Mouse (Mus musculus): ENCODE results near the gene Castor2. TPM values are rescaled to one million over a fixed set of nuclear protein-coding genes. Genes with fewer than 3 reads are reported as not detected.

Gene Castor2
- polyA plus RNA-seq, 1 experiment from 2014 or later: 3.4 TPM

DNA sequence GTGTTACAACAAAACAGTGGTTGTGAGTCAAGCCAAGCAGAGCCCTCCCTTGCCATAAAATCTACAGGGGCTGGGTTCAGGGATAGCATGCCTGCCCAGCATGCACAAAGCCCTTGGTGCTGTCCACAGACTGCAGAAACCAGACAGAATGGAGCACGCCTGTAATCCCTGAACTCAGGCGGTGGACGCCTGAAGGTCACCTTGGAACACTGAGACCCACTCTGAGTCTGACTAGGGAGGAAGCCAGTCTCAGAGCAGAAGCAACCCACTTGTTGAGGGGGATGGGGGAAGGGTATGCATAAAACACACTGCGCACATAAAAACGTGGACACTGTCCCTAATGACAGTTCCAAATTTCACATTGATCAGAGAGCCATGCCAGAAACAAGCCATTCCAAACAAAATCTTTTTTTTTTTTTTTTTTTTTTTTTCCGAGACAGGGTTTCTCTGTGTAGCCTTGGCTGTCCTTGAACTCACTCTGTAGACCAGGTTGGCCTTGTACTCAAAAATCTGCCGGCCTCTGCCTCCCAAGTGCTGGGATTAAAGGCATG, 56.5 kb downstream of the Castor2 start:
- no peak for DNase-seq (ENCODE audit: low spot score)

DNA sequence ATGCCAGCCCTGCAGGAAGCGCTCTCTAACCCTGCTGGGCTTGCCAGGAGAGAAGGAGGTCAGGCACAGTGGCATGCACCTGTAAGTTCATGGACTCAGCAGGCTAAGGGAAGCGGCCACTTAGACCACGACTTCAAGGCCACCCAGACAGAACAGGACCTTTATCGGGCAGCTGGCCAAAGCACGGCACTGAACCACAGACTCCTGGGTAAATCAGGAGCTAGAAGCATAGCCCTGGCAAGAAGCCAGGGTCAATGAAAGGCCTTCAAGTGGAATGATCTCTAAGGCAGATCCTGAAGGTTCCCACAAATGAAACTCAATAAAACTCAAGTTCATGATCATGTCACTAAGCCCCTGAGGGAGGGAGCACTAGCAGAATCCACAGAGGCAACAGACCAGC, 65.2 kb downstream of the Castor2 start:
- DNase-seq (ENCODE audit: low spot score): no peak

GRCm38 (mm10) chr5:134166642-134167041, 67.1 kb downstream of the Castor2 start:
- peak; percentile 47 for DNase-seq (ENCODE audit: low spot score)

DNA sequence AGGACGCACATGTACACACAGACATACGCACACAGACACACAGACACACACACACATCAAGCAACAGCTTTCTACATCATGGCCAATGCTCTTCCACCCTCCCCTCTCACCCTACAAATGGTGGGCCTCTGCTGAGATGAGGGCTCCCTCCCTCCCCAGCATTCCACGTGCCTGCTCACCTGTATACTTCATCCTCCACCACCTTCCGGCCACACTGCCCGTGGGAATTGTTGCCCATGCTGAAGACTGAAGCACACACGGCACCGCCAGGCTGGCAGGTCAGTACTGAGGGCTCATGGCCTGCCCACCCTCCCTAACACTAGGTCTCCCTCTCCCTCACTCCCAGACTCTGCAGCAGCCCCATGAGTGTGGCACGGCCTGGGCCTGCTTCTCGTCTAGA, 68.5 kb downstream of the Castor2 start:
- DNase-seq (ENCODE audit: low spot score): no peak

DNA sequence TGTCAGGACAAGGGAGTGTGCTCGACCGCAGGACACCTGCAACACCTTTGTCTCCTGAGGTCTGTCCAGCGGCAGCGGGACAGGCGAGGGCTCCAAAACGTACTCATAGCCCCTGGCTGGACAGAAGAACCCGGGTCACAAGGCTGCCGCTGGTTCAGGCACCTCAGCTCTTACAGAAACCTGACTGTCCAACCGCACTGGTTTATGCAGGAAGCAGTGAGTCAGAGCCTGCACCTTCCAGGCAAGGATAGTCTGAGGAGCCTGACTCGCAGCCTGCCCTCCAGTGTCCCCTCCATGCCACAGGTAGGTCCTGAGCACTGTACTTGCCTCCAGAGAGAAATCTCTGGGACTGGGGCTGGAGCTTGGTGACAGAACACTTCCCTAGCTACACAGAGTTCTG, 69.7 kb downstream of the Castor2 start:
- DNase-seq (ENCODE audit: low spot score): no peak

- DNase-seq (ENCODE audit: low spot score): no peak
These were observed 70.7 kb downstream of the Castor2 start for GRCm38 (mm10) chr5:134170167-134170566.

GRCm38 (mm10) chr5:134173206-134173605, 73.7 kb downstream of the Castor2 start:
- DNase-seq (ENCODE audit: low spot score): peak; percentile 53

GRCm38 (mm10) chr5:134175696-134176095, 76.2 kb downstream of the Castor2 start:
- DNase-seq (ENCODE audit: low spot score): no peak

DNA sequence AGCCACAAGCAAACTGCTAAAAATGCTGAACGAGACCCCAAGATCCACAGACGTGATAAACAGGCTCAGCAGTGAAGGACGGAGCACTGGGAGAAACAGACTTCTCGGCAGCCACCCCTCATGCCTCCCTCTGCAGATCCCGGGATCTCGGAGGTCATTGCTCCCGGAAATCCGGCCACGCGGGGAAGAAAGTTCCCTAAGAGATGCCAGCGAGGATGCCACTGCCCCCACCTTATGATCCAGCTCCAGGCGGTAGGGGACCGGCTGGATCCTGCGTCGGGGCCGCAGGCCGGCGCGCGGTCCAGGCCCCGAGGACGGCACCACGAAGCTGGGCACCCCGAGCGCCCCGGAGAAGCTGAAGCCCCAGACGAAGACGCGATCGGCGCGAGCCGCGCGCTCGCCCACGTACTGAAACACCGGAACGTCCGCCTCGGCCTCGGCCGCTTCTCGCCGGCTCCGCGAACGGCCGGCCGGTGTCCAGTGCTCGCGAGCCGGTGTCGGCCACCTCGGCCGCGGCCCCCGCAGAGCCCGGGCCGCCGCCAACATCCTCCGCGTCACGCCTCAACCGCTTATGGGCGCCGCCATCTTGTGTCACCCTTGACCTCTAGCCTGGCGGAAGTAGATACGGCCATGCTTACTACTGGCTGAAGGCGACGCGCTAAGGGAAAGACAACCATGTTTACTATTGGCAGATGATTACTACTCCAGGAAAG, 76.8 kb downstream of the Castor2 start, which contains the start of gene Rcc1l:
TSS of gene Rcc1l (minus strand) at position 606 of the 713 bp plus-strand sequence.
- peak; percentile 86 for DNase-seq (ENCODE audit: low spot score)

DNA sequence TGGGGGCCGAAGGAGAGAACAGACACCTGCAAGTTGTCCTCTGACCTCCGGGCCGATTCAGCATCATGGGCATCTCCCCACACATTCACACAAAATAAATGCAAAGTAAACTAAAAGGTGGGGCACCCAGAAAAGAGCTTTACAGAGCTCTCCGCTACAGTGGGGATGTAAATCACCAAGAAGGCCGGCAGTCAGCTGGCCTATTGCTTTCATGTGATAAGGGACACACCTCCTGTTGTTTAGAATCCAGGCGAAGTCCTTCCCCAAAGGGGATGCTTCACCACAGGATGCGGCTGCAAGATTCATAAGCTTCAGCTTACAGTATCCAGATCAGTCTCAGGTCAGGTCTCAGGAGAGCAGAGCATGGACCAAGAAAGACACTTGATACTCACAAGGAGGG, 79.0 kb downstream of the Castor2 start:
- DNase-seq (ENCODE audit: low spot score): no peak

GRCm38 (mm10) chr5:134179871-134180270, 80.4 kb downstream of the Castor2 start:
- peak; percentile 89 for DNase-seq (ENCODE audit: low spot score)

- DNase-seq (ENCODE audit: low spot score): no peak
These were observed 82.7 kb downstream of the Castor2 start for GRCm38 (mm10) chr5:134182172-134182571.

- no peak for DNase-seq (ENCODE audit: low spot score)
These were observed 83.2 kb downstream of the Castor2 start for GRCm38 (mm10) chr5:134182735-134183134.

GRCm38 (mm10) chr5:134183162-134183561, 83.7 kb downstream of the Castor2 start:
- no peak for DNase-seq (ENCODE audit: low spot score)

DNA sequence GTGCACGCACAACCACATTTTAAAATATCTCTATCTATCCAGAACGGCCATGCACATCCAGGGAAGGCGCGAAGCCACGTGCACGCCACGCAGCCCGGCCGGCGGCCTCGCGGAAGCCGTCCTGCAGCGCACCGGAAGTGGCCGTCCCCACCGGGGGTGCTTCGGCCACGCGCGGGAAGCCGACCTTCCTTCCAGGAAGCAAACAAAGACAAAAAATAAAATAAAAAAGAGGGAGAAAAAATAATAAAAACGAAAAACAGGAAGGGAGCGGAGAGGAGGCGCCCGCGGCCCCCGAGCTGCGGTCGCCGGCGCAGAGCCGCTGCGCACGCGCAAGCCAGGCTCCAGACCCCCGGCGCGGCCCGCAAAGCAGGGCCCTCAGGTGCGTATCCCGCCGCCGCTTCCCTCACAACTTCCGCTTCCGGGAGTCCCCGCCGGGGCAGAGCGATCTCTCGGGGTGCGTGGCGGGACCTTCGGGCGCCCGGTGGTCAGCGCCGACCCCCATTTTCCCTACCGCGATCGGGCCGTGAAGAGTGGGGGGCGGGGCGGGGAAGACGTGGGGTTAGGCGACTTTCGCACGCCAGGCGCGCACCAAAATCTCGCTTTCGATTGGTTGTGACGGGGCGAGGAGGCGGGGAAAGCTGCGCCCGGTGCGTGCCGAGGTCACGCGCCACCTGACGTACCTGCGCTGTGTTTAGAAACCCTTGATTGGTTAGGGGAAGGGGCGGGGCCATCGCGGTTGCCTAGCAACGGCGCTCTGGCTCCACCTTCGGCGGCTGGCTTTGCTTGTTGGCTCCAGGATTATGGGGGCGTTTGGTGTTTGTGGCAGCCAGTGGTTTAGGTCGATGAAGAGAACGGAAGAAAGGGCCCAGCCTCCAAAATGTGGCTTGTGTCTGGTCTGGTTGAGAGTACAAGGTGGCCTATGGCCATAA, 84.6 kb downstream of the Castor2 start, which contains the start of gene Gtf2ird2:
TSS of gene Gtf2ird2 (plus strand) at position 140 of the 929 bp plus-strand sequence.
- peak; percentile 99 for DNase-seq (ENCODE audit: low spot score)

- peak; percentile 77 for DNase-seq (ENCODE audit: low spot score)
These were observed 86.5 kb downstream of the Castor2 start for GRCm38 (mm10) chr5:134186059-134186458.

- peak; percentile 68 for DNase-seq (ENCODE audit: low spot score)
These were observed 87.6 kb downstream of the Castor2 start for GRCm38 (mm10) chr5:134186961-134187731.

- DNase-seq (ENCODE audit: low spot score): peak; percentile 85
These were observed 89.1 kb downstream of the Castor2 start for GRCm38 (mm10) chr5:134188571-134188970.

DNA sequence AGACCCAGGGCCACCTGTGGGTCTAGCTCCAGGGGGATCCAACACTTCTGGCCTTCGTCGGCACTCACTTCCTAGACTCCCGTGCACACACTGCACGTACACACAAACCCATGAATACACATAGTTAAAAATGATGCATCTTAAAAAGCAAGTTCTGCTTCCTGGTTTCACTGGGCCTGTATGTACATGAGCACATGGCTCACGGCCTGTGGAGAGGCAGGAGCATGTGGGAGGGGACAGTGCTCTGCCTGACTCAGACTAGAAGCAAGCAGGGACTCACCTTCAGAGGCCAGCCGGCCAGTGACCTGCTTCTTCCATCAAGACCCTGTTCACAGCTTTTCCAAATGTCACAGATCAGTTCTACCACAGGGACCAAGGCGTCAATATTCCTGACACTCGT, 94.2 kb downstream of the Castor2 start:
- no peak for DNase-seq (ENCODE audit: low spot score)
